Mouse (Mus musculus) liver, postnatal 0 days (tissue): ENCODE measurements at regions not wholly inside any gene's neighbourhood (a gene's known extent, or its start where the extent isn't known, plus 50 kb on each side); places are given as distances from the start of the nearest gene placed in this dataset.

Experiments used
- CTCF ChIP-seq: sonication (generic); IDR thresholded peaks from 2 replicates; pipeline ENCODE4 v1.5.1; 2016; ENCODE audit warnings: antibody characterized with exemption, low read depth
- EP300 ChIP-seq: IDR thresholded peaks from 2 replicates; pipeline ENCODE4 v1.6.1; 2016; ENCODE audit warnings: antibody characterized with exemption, low read depth, mild to moderate bottlenecking

DNA sequence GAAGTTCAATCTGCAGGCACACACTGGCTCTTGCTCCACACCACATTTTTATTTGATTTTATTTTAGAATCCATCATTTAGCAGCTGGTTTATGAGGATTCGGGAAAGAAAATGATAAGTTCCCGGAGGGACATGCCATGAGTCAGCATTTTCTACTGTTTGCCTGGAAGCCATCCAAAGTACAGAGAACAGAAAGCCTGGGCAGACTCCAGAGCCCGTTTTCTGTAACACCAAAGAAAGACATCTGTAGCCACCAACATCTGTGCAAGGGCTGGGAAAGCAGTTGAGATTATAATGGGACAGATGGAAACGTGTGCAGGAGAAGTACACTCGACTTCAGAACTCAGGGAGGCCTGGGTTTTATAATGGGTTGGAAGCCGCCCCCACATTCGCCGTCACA, 62.8 kb upstream of the Pum3 start:
- TF ChIP-seq CTCF = no peak
- TF ChIP-seq EP300 = no peak
